Mouse (Mus musculus) ES-Bruce4 (cell line): ENCODE results near the gene Ppip5k2.

Experiments
- CTCF ChIP-seq: IDR thresholded peaks from one replicate; pipeline ENCODE4 v1.8.1; 2011; ENCODE audit warnings: low read depth, low read length
- POLR2A ChIP-seq: IDR thresholded peaks from one replicate; pipeline ENCODE4 v1.8.1; 2011; ENCODE audit warnings: low read length; ENCODE audit not compliant: insufficient read depth

- TF ChIP-seq POLR2A (no peak), CTCF (no peak)
These were observed 907 bp upstream of the Ppip5k2 start for GRCm38 (mm10) chr1:97771118-97771517.
